27 mouse cellular contexts compared by ENCODE assay signal in genomic region chr13:97425731-97426130, GRCm38 (mm10).
DNase-seq lines count a peak whose midpoint lies in the region; ATAC-seq and TF ChIP-seq lines count a peak whose summit lies in the region.
"Had no signal": no experiment of that assay in that cellular context is flagged by ENCODE, and none has a peak within 500 bp of the region (broad histone marks: within the 10 kb centered on the region; RNA-seq: fewer than 3 reads in every experiment).

No protein-coding gene starts in this region.

- H3K4me1 ChIP-seq in forebrain, embryonic 10.5 days = peaks cover 23% of the 10 kb centered on the region
- H3K4me1 ChIP-seq in forebrain, embryonic 15.5 days = peaks cover 18% of the 10 kb centered on the region

- ATAC-seq in forebrain, embryonic 15.5 days (replicated peaks) = no peak
- ATAC-seq: activated CD4-positive, CD25-positive, alpha-beta regulatory T cell, adult 4 months; CD4-positive, CD25-positive, alpha-beta regulatory T cell, adult 4 months; forebrain, embryonic 13.5 days; forebrain, embryonic 16.5 days; Patski had no signal

- DNase-seq in forebrain, embryonic 10.5 days (ENCODE audit: extremely low spot score, low spot score) = no peak
- DNase-seq in heart, adult 11 months = peak; percentile 51
- no peak for DNase-seq in heart, postnatal 10 days
- no peak for DNase-seq in layer of hippocampus, adult 2 months (ENCODE audit: low spot score in 2 of 2)
- DNase-seq in layer of hippocampus, postnatal 36 days = no peak
- no peak for DNase-seq in retina, postnatal 1 day
- DNase-seq: adrenal gland, adult 8-10 months; adrenal gland, postnatal 14 days; adrenal gland, postnatal 36 days; B cell, adult 2 months; cerebellum, adult 11-12 months; cerebellum, adult 2 months; cerebellum, adult 9-10 months; cerebellum, postnatal 10 days; cerebellum, postnatal 25 days; embryo, embryonic 11 days had no signal

- no peak overlapping the region for H3K9ac ChIP-seq in forebrain, embryonic 15.5 days (replicated peaks)
- H3K9ac ChIP-seq: embryonic facial prominence, embryonic 13.5 days; embryonic facial prominence, embryonic 15.5 days; forebrain, embryonic 13.5 days had no signal

- H3K27ac ChIP-seq in forebrain, embryonic 10.5 days = peak overlapping the region; percentile 35; the same call in 1 of the 2 replicates
- H3K27ac ChIP-seq in forebrain, embryonic 15.5 days (replicated peaks) = no peak overlapping the region
- peak overlapping the region; percentile 76 for H3K27ac ChIP-seq in layer of hippocampus, adult 2 months
- H3K27ac ChIP-seq: embryonic facial prominence, embryonic 13.5 days; embryonic facial prominence, embryonic 15.5 days; forebrain, embryonic 13.5 days had no signal

- H3K4me3 ChIP-seq in forebrain, embryonic 10.5 days = no peak overlapping the region
- H3K4me3 ChIP-seq in forebrain, embryonic 15.5 days = no peak overlapping the region
- H3K4me3 ChIP-seq in layer of hippocampus, adult 2 months = no peak overlapping the region
- H3K4me3 ChIP-seq: embryonic facial prominence, embryonic 13.5 days; embryonic facial prominence, embryonic 15.5 days; erythroblast, embryonic 14.5 days; forebrain, embryonic 13.5 days had no signal

- H3K9me3 ChIP-seq in forebrain, embryonic 10.5 days = no peaks in the 10 kb centered on the region
- H3K9me3 ChIP-seq in forebrain, embryonic 15.5 days = no peaks in the 10 kb centered on the region
- H3K9me3 ChIP-seq: embryonic facial prominence, embryonic 13.5 days; embryonic facial prominence, embryonic 15.5 days; forebrain, embryonic 13.5 days; G1E had no signal

- H3K36me3 ChIP-seq in forebrain, embryonic 10.5 days (replicated peaks) = no peaks in the 10 kb centered on the region
- H3K36me3 ChIP-seq in forebrain, embryonic 15.5 days = no peaks in the 10 kb centered on the region
- H3K36me3 ChIP-seq: embryonic facial prominence, embryonic 13.5 days; embryonic facial prominence, embryonic 15.5 days; G1E had no signal

- intact Hi-C loops in heart, postnatal 10 days (cut with DNase I) = no loop called here

- TF ChIP-seq CTCF in layer of hippocampus, adult 2 months (conservative IDR thresholded peaks at IDR 0.05) = no peak

- H3K4me2 ChIP-seq in forebrain, embryonic 15.5 days (replicated peaks) = no peak overlapping the region
- H3K4me2 ChIP-seq: embryonic facial prominence, embryonic 13.5 days; embryonic facial prominence, embryonic 15.5 days; forebrain, embryonic 13.5 days had no signal

- 87% methylated on average over 9 of the region's 9 CpGs for WGBS in forebrain, embryonic 10.5 days
- WGBS in forebrain, embryonic 15.5 days = 82% methylated on average over 9 of the region's 9 CpGs

- H3K27me3 ChIP-seq in forebrain, embryonic 10.5 days (ENCODE audit: poor library complexity, severe bottlenecking) = no peaks in the 10 kb centered on the region
- no peaks in the 10 kb centered on the region for H3K27me3 ChIP-seq in forebrain, embryonic 15.5 days
- H3K27me3 ChIP-seq: CH12.LX; embryonic facial prominence, embryonic 13.5 days; embryonic facial prominence, embryonic 15.5 days; forebrain, embryonic 13.5 days; Patski had no signal
